Mouse (Mus musculus) CH12.LX (cell line): ENCODE results near the gene Setmar. TPM values are rescaled to one million over a fixed set of nuclear protein-coding genes. Genes with fewer than 3 reads are reported as not detected.

Experiments
- DNase-seq: peaks from one replicate; pipeline ENCODE4 v3.0.0-alpha.2; 2013; ENCODE audit errors: extremely low read depth
- H3K27ac ChIP-seq: 2 replicates; pipeline ENCODE4 v1.5.1; 2012; ENCODE audit warnings: low read depth, mild to moderate bottlenecking, control low read depth, moderate library complexity; ENCODE audit not compliant: insufficient read depth
- H3K27me3 ChIP-seq: replicated peaks from 2 replicates; pipeline ENCODE3; 2012; ENCODE audit warnings: inconsistent platforms
- H3K36me3 ChIP-seq, 2 experiments: replicated peaks in 1 of 2; 2 replicates each; pipeline versions ENCODE3 to v1.6.1; 2012; ENCODE audit warnings: inconsistent platforms in 1 of 2, low read length in 1 of 2, mild to moderate bottlenecking in 1 of 2, mixed read lengths in 1 of 2, moderate library complexity in 1 of 2; ENCODE audit not compliant: control insufficient read depth in 1 of 2, insufficient read depth in 1 of 2
- H3K4me1 ChIP-seq, 2 experiments: 2 replicates each; pipeline ENCODE4 v1.6.1; 2012; ENCODE audit warnings: inconsistent platforms in 1 of 2, moderate library complexity in 1 of 2; ENCODE audit not compliant: insufficient read depth in 2 of 2, control insufficient read depth in 1 of 2
- H3K4me2 ChIP-seq: 2 replicates; pipeline ENCODE4 v1.6.1; 2012; ENCODE audit warnings: low read depth, mild to moderate bottlenecking, control low read depth; ENCODE audit not compliant: poor library complexity, insufficient read depth, severe bottlenecking
- H3K4me3 ChIP-seq, 3 experiments: fragments of 150-350 bp in 1 of 3; sonication (generic) in 1 of 3; replicated peaks in 1 of 3; 2 replicates each; pipeline versions ENCODE3 to v1.5.1; 2011 to 2012; ENCODE audit warnings: low read depth in 2 of 3, low read length in 2 of 3, mild to moderate bottlenecking in 2 of 3, moderate library complexity in 2 of 3, control low read depth in 1 of 3, improper control_type of control experiment in 1 of 3, inconsistent platforms in 1 of 3, mixed read lengths in 1 of 3; ENCODE audit not compliant: poor library complexity in 1 of 3
- H3K79me2 ChIP-seq: replicated peaks from 2 replicates; pipeline ENCODE4 v1.6.1; 2012; ENCODE audit warnings: mild to moderate bottlenecking, moderate library complexity; ENCODE audit not compliant: control insufficient read depth, poor library complexity, insufficient read depth, severe bottlenecking; ENCODE audit errors: extremely low read depth
- H3K9ac ChIP-seq: 2 replicates; pipeline ENCODE4 v1.6.1; 2012; ENCODE audit warnings: low read depth, mild to moderate bottlenecking, control low read depth, moderate library complexity; ENCODE audit not compliant: insufficient read depth
- H3K9me3 ChIP-seq: replicated peaks from 2 replicates; pipeline ENCODE3; 2012; ENCODE audit warnings: low read length, inconsistent platforms, mixed read lengths
- BHLHE40 ChIP-seq: IDR thresholded peaks from 2 replicates; pipeline ENCODE4 v1.6.1; 2011; ENCODE audit warnings: mild to moderate bottlenecking, low read depth, low read length, improper control_type of control experiment
- CHD1 ChIP-seq: IDR thresholded peaks from 2 replicates; pipeline ENCODE4 v1.6.1; 2012; ENCODE audit warnings: low read depth, low read length, improper control_type of control experiment, inconsistent platforms
- CTCF ChIP-seq, 2 experiments: IDR thresholded peaks in 1 of 2; conservative IDR thresholded peaks in 1 of 2; 2 replicates each; pipeline ENCODE4 v1.5.1; 2011 to 2012; ENCODE audit warnings: low read depth in 2 of 2, low read length in 2 of 2, improper control_type of control experiment in 1 of 2, inconsistent platforms in 1 of 2, mild to moderate bottlenecking in 1 of 2, moderate library complexity in 1 of 2
- E2F4 ChIP-seq: IDR thresholded peaks from 2 replicates; pipeline ENCODE4 v1.6.1; 2011; ENCODE audit warnings: low read depth, low read length, improper control_type of control experiment; ENCODE audit not compliant: insufficient replicate concordance
- GABPA ChIP-seq: IDR thresholded peaks from 2 replicates; pipeline ENCODE4 v1.6.1; 2012; ENCODE audit warnings: low read depth, low read length, improper control_type of control experiment, inconsistent platforms; ENCODE audit not compliant: insufficient replicate concordance
- JUN ChIP-seq: IDR thresholded peaks from 2 replicates; pipeline ENCODE4 v1.6.1; 2011; ENCODE audit warnings: low read depth, mild to moderate bottlenecking, low read length, improper control_type of control experiment, moderate library complexity; ENCODE audit not compliant: insufficient read depth
- JUND ChIP-seq: conservative IDR thresholded peaks from 2 replicates; pipeline ENCODE4 v1.6.1; 2011; ENCODE audit warnings: low read depth, low read length, improper control_type of control experiment
- MAX ChIP-seq: IDR thresholded peaks from 2 replicates; pipeline ENCODE4 v1.6.1; 2011; ENCODE audit warnings: low read length, improper control_type of control experiment
- MAZ ChIP-seq: IDR thresholded peaks from 2 replicates; pipeline ENCODE4 v1.6.1; 2012; ENCODE audit warnings: low read depth, mild to moderate bottlenecking, inconsistent platforms, low read length, improper control_type of control experiment, moderate library complexity
- MEF2A ChIP-seq: IDR thresholded peaks from 2 replicates; pipeline ENCODE4 v1.6.1; 2014; ENCODE audit warnings: low read depth, mild to moderate bottlenecking, inconsistent platforms, low read length, improper control_type of control experiment, borderline replicate concordance
- NELFE ChIP-seq: IDR thresholded peaks from 2 replicates; pipeline ENCODE4 v1.6.1; 2011; ENCODE audit warnings: low read depth, low read length, improper control_type of control experiment
- NRF1 ChIP-seq: IDR thresholded peaks from 2 replicates; pipeline ENCODE4 v1.6.1; 2014; ENCODE audit warnings: low read depth, mild to moderate bottlenecking, inconsistent platforms, low read length, improper control_type of control experiment, moderate library complexity
- PAX5 ChIP-seq: IDR thresholded peaks from 2 replicates; pipeline ENCODE4 v1.6.1; 2012; ENCODE audit warnings: low read length, inconsistent platforms, mixed read lengths
- POLR2A ChIP-seq: IDR thresholded peaks from 2 replicates; pipeline ENCODE4 v1.6.1; 2011; ENCODE audit warnings: low read depth, mild to moderate bottlenecking, improper control_type of control experiment, low read length
- RAD21 ChIP-seq: IDR thresholded peaks from 2 replicates; pipeline ENCODE4 v1.6.1; 2011; ENCODE audit warnings: low read depth, mild to moderate bottlenecking, low read length, improper control_type of control experiment, moderate library complexity
- USF1 ChIP-seq: IDR thresholded peaks from 2 replicates; pipeline ENCODE4 v1.6.1; 2014; ENCODE audit warnings: low read depth, mild to moderate bottlenecking, inconsistent platforms, low read length, improper control_type of control experiment
- ZC3H11A ChIP-seq: IDR thresholded peaks from 2 replicates; pipeline ENCODE4 v1.6.1; 2012; ENCODE audit warnings: low read depth, mild to moderate bottlenecking, inconsistent platforms, low read length, improper control_type of control experiment
- ZNF384 ChIP-seq: IDR thresholded peaks from 2 replicates; pipeline ENCODE4 v1.6.1; 2012; ENCODE audit warnings: low read depth, low read length, improper control_type of control experiment, inconsistent platforms
- dilution Hi-C: fragments of 300-500 bp; cut with MboI; formaldehyde crosslinking; loops from 2 replicates; pipeline ENCODE4 v1.14.3; 2020; ENCODE audit warnings: low sequenced_read_pairs; ENCODE audit not compliant: extremely low pct_unique_long_range_greater_than_20kb, extremely low pct_ligation_motif_present
- in situ Hi-C: fragments of 300-500 bp; cut with MboI; formaldehyde crosslinking; loops from 3 replicates; pipeline ENCODE4 v1.14.3; 2019; ENCODE audit warnings: low sequenced_read_pairs, low pct_ligation_motif_present, low pct_unique_long_range_greater_than_20kb, mixed read lengths
- polyA plus RNA-seq: library from polyadenylated mRNA; unstranded; fragments of >175 nt; gene quantifications from 2 replicates; pipeline ENCODE4 v1.2.1, GENCODE M21; 2012; ENCODE audit warnings: low read depth; ENCODE audit not compliant: insufficient read length
- total RNA-seq, 2 experiments: library from RNA; depleted of rRNA; stranded (reverse); fragments of 300-350 nt in 1 of 2; fragments of >200 nt in 1 of 2; gene quantifications; 2 replicates each; pipeline ENCODE4 v1.2.3; 2012 to 2014

Setmar gene
- total and polyA plus RNA-seq, 3 experiments, result 1.2 to 3.5 (median 2.1) TPM

GRCm38 (mm10) chr6:108073071-108073470 is 8.2 kb downstream of the Setmar start:
- H3K4me2 ChIP-seq, result no peak overlapping the region
- peaks cover 5% of the 10 kb centered on the region for H3K9me3 ChIP-seq
- H3K27me3 ChIP-seq, result no peaks in the 10 kb centered on the region
- dilution Hi-C loops (no loop called here), in situ Hi-C loops (loop anchor here (25.0 kb wide), 2 partner anchors 664 to 1261 kb away; partner anchors contain the start of gene Crbn)
- no peaks in the 10 kb centered on the region for H3K4me1 ChIP-seq
- H3K9ac ChIP-seq, result no peak overlapping the region
- H3K36me3 ChIP-seq, result peaks cover 0 to 4% of the 10 kb centered on the region in 2 experiments
- DNase-seq, result no peak
- no peak overlapping the region for H3K27ac ChIP-seq
- TF ChIP-seq NRF1 (no peak), MAZ (no peak), E2F4 (no peak), ZC3H11A (no peak), CHD1 (no peak), MAX (no peak), POLR2A (no peak), JUN (no peak), RAD21 (no peak), ZNF384 (no peak), USF1 (no peak), BHLHE40 (no peak), CTCF (conservative IDR thresholded peaks at IDR 0.05 in 1 of 2, IDR thresholded peaks at IDR 0.05 in 1 of 2; ENCODE audit: low read depth in 2 of 2, low read length in 2 of 2) (no peak), MEF2A (no peak), PAX5 (no peak)
- H3K79me2 ChIP-seq, result no peaks in the 10 kb centered on the region
- H3K4me3 ChIP-seq, result no peak overlapping the region

DNA sequence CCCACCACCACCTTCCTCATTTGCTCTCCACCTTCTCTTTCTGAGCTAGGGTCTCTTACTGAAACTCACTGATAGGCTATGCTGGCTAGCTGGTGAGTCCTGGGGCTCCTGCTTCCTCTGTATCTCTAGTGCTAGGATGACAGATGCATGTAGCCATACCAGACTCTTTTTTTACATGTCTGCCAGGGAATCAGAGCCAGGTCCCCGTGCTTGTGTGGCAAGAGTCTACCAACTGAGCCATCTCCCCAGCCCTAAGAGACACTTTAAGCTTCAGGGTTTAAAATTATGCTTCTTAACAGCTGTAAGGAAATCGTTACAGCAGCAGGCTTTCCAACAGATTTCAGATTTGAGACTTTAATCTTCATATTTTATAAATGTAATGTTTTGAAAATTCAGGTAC is 9.1 kb downstream of the Setmar start:
- no peak overlapping the region for H3K27ac ChIP-seq
- no peak for DNase-seq
- in situ Hi-C loops, result loop anchor here (25.0 kb wide), 2 partner anchors 663 to 1262 kb away; partner anchors contain the start of gene Crbn
- peaks cover 5% of the 10 kb centered on the region for H3K9me3 ChIP-seq
- no peak overlapping the region for H3K9ac ChIP-seq
- H3K4me2 ChIP-seq, result no peak overlapping the region
- H3K79me2 ChIP-seq, result no peaks in the 10 kb centered on the region
- H3K4me1 ChIP-seq, result no peaks in the 10 kb centered on the region
- H3K36me3 ChIP-seq, result peaks cover 0 to 4% of the 10 kb centered on the region in 2 experiments
- dilution Hi-C loops, result no loop called here
- H3K27me3 ChIP-seq, result no peaks in the 10 kb centered on the region
- no peak overlapping the region for H3K4me3 ChIP-seq
- TF ChIP-seq MEF2A, result no peak
- TF ChIP-seq GABPA, result no peak
- no peak for TF ChIP-seq ZNF384
- TF ChIP-seq JUN, result no peak
- TF ChIP-seq USF1, result no peak
- no peak for TF ChIP-seq JUND
- no peak for TF ChIP-seq NELFE
- TF ChIP-seq CTCF (conservative IDR thresholded peaks at IDR 0.05 in 1 of 2, IDR thresholded peaks at IDR 0.05 in 1 of 2; ENCODE audit: low read depth in 2 of 2, low read length in 2 of 2), result no peak
